Mouse (Mus musculus) intestine, postnatal 0 days (tissue): ENCODE measurements around the gene Ralgapa1. TPM values are rescaled to one million over a fixed set of nuclear protein-coding genes. Genes with fewer than 3 reads are reported as not detected.
"Not testable (repeated sequence)": the region's sequence is repeated elsewhere in the genome, so short reads cannot be mapped to it uniquely, and the experiment has no call there.

Experiments used
- ATAC-seq: fragments of 200-750 bp; cut with Nextera tagmentation; 2 replicates; pipeline ENCODE4 v1.8.0; 2017; ENCODE audit warnings: mild to moderate bottlenecking, moderate TSS enrichment, moderate library complexity
- H3K27ac ChIP-seq: fragments of 300-500 bp; sonication (generic); 2 replicates; pipeline ENCODE4 v1.5.1; 2014; ENCODE audit warnings: mild to moderate bottlenecking, low read depth, low read length, moderate library complexity
- H3K27me3 ChIP-seq: fragments of 300-500 bp; sonication (generic); replicated peaks from 2 replicates; pipeline ENCODE4 v1.6.1; 2014; ENCODE audit warnings: low read length, mixed read lengths; ENCODE audit not compliant: control insufficient read depth, insufficient read depth
- H3K36me3 ChIP-seq: fragments of 300-500 bp; sonication (generic); 2 replicates; pipeline ENCODE4 v1.6.1; 2014; ENCODE audit warnings: mild to moderate bottlenecking, moderate library complexity; ENCODE audit not compliant: control insufficient read depth, insufficient read depth
- H3K4me1 ChIP-seq: fragments of 300-500 bp; sonication (generic); replicated peaks from 2 replicates; pipeline ENCODE4 v1.6.1; 2014; ENCODE audit warnings: antibody characterized with exemption, low read length, mixed read lengths; ENCODE audit not compliant: control insufficient read depth, insufficient read depth
- H3K4me2 ChIP-seq: fragments of 300-500 bp; sonication (generic); replicated peaks from 2 replicates; pipeline ENCODE4 v1.6.1; 2014; ENCODE audit warnings: low read depth, mild to moderate bottlenecking, moderate library complexity
- H3K4me3 ChIP-seq: fragments of 300-500 bp; sonication (generic); 2 replicates; pipeline ENCODE4 v1.5.1; 2014; ENCODE audit warnings: low read depth, low read length
- H3K9ac ChIP-seq: fragments of 300-500 bp; sonication (generic); 2 replicates; pipeline ENCODE4 v1.6.1; 2014; ENCODE audit warnings: mild to moderate bottlenecking, low read depth, low read length
- H3K9me3 ChIP-seq: fragments of 300-500 bp; sonication (generic); 2 replicates; pipeline ENCODE4 v1.6.1; 2016; ENCODE audit warnings: mixed run types; ENCODE audit not compliant: control insufficient read depth
- CTCF ChIP-seq: sonication (generic); IDR thresholded peaks from 2 replicates; pipeline ENCODE4 v1.5.1; 2016; ENCODE audit warnings: low read depth, mild to moderate bottlenecking, control low read depth, antibody characterized with exemption, moderate library complexity
- WGBS: fragments of 180-500 bp; shearing (Covaris S2); extraction: QIAGEN DNeasy Blood & Tissue Kit; methylation state at CpG from one replicate; pipeline ENCODE4 v1.1.7; 2014; 5-methylcytosine and 5-hydroxymethylcytosine counted together
- polyA plus RNA-seq: library from polyadenylated mRNA; unstranded; fragments of >200 nt; fragmentation: Nextera tagmentation; extraction: Ambion mirVana; gene quantifications from 2 replicates; pipeline ENCODE4 v1.2.1, GENCODE M21; 2015

Ralgapa1 gene
- polyA plus RNA-seq, 1 experiment from 2014 or later, result 7.7 TPM

DNA sequence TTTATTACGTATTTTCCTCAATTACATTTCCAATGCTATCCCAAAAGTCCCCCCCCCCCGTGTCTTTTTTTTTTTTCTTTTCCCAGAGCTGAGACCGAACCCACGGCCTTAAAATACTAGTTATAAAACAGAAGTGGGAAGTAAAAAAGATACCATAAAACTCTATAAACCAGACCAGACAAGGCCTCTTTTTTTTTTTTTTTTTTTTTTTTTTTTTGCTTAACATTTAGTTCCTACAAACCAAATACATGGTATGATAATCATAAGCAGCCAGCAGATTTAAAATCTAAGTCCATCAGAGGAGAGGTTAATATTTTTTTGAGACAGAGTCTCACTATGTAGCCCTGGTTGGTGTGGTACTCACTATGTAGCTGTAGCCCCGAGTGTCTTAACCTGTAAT, 4.5 kb downstream of the Ralgapa1 start:
- Histone ChIP-seq H3K27me3 (no peaks in the 10 kb centered on the region), H3K27ac (no peak overlapping the region), H3K4me1 (no peaks in the 10 kb centered on the region), H3K36me3 (no peaks in the 10 kb centered on the region), H3K4me3 (no peak overlapping the region), H3K9ac (no peak overlapping the region), H3K4me2 (no peak overlapping the region), H3K9me3 (no peaks in the 10 kb centered on the region)
- no peak for ATAC-seq
- 80% methylated on average over 5 of the region's 5 CpGs for WGBS
- TF ChIP-seq CTCF, result no peak

DNA sequence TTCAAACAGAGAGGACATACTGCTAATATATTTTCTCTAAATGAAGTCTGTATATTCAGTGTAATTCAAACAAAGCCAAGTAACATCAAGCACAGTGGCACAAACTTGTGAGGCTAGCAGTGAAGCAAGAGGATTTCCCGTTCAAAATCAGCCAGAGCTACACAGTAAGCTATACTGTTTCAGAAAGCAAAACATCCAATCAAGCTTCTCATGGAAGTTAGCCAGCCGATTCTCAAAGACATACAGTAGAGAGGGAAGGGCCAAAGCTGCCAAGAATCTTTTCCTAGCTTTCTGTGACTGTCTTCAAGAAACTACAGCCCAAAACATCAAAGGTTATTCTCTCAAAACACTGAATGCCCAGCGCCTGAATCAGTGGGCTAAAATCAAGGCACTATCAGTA, 15.9 kb downstream of the Ralgapa1 start:
- Histone ChIP-seq H3K9me3 (no peaks in the 10 kb centered on the region), H3K4me3 (no peak overlapping the region), H3K9ac (no peak overlapping the region), H3K27ac (no peak overlapping the region), H3K27me3 (no peaks in the 10 kb centered on the region), H3K4me1 (no peaks in the 10 kb centered on the region), H3K36me3 (no peaks in the 10 kb centered on the region), H3K4me2 (no peak overlapping the region)
- ATAC-seq, result no peak
- WGBS, result 48% methylated on average over 3 of the region's 3 CpGs
- TF ChIP-seq CTCF, result no peak

DNA sequence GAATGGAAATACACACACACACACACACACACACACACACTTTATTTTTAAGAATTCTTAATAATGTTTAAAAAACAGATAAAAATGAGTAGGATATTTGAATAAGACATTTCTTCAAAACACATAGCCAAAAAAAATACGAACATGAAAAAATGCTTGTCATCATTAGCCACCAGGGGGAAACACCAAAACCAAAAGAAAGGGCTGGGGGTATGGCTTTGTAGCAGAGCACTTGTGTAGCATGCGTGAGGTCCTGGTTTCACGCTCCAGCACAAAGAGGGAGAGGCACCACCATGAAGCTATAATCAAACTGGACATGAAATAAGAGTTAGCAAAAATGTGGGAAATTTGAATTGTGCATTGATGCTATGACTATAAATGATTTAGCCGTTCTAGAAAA, 19.8 kb downstream of the Ralgapa1 start:
- Histone ChIP-seq H3K4me3 (no peak overlapping the region), H3K4me1 (no peaks in the 10 kb centered on the region), H3K27me3 (no peaks in the 10 kb centered on the region), H3K36me3 (no peaks in the 10 kb centered on the region), H3K9ac (no peak overlapping the region), H3K27ac (no peak overlapping the region), H3K9me3 (no peaks in the 10 kb centered on the region), H3K4me2 (no peak overlapping the region)
- TF ChIP-seq CTCF, result no peak; the same call in 1 of the 2 replicates
- WGBS, result 85% methylated on average over 4 of the region's 4 CpGs
- ATAC-seq, result no peak

DNA sequence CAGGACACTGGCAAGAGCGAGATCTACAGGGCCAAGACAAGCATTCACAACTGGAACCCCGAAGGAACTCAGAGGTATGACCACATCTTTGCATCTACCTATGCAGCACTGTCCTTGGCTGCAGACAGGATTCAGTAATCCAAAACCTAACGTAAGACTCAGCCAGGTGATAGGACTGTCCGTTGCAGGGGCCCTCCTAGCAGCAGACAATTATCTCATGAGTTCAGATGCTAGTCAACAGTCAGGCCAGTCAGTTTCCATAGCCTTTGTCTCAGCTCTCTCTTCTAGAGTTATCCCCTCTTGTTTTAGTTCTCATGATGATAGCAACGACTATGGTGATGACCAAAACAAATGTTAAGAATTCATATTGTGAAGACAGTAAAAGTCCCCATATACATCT, 20.8 kb downstream of the Ralgapa1 start:
- no peak for ATAC-seq
- no peaks in the 10 kb centered on the region for H3K36me3 ChIP-seq
- H3K9me3 ChIP-seq, result no peaks in the 10 kb centered on the region
- no peak overlapping the region for H3K4me2 ChIP-seq
- TF ChIP-seq CTCF, result no peak
- no peak overlapping the region for H3K4me3 ChIP-seq
- no peaks in the 10 kb centered on the region for H3K4me1 ChIP-seq
- H3K9ac ChIP-seq, result no peak overlapping the region
- 85% methylated on average over 5 of the region's 5 CpGs for WGBS
- no peaks in the 10 kb centered on the region for H3K27me3 ChIP-seq
- no peak overlapping the region for H3K27ac ChIP-seq

DNA sequence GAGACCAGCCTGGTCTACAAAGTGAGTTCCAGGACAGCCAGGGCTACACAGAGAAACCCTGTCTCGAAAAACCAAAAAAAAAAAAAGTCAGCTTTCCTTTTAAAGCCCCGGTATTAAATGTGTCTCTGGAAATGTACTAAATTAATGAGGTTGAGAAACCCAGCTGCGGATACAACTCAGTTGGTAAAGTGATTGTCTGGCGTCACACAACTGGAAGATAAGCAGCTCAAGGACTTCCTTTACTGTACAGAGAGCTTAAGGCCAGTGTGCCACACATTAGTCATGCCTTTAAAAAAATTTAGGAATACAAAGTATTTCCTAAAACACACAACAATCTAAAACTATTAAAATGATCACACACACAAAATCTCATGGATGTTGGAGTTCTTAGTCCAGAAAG, 22.2 kb downstream of the Ralgapa1 start:
- no peak overlapping the region for H3K4me2 ChIP-seq
- ATAC-seq, result no peak
- TF ChIP-seq CTCF, result no peak
- H3K36me3 ChIP-seq, result no peaks in the 10 kb centered on the region
- 78% methylated on average over 4 of the region's 4 CpGs for WGBS
- H3K9ac ChIP-seq, result no peak overlapping the region
- H3K4me3 ChIP-seq, result no peak overlapping the region
- no peaks in the 10 kb centered on the region for H3K4me1 ChIP-seq
- H3K27ac ChIP-seq, result no peak overlapping the region
- no peaks in the 10 kb centered on the region for H3K9me3 ChIP-seq
- no peaks in the 10 kb centered on the region for H3K27me3 ChIP-seq

DNA sequence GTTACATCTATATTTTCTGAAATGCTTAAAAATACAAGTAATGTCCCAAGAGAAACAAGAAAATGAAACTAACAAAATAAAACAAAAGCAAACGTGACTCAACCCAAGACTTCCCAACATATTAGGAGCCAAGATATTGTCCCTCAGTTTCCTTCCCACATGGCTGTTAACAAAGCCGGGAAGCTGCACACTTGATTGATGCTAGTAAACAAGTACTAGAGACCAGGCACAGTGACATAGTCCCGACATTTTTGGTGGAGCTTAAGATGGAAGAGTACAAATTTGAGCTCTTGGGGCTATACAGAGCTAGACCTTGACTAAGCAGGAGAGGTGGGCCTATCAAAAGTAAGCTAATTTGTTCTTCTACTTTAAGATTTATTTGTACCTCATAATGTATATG, 23.9 kb downstream of the Ralgapa1 start:
- no peak for ATAC-seq
- Histone ChIP-seq H3K36me3 (no peaks in the 10 kb centered on the region), H3K4me3 (no peak overlapping the region), H3K4me2 (no peak overlapping the region), H3K9me3 (no peaks in the 10 kb centered on the region), H3K4me1 (no peaks in the 10 kb centered on the region), H3K27me3 (no peaks in the 10 kb centered on the region), H3K9ac (no peak overlapping the region), H3K27ac (no peak overlapping the region)
- 81% methylated on average over 3 of the region's 3 CpGs for WGBS
- no peak for TF ChIP-seq CTCF

DNA sequence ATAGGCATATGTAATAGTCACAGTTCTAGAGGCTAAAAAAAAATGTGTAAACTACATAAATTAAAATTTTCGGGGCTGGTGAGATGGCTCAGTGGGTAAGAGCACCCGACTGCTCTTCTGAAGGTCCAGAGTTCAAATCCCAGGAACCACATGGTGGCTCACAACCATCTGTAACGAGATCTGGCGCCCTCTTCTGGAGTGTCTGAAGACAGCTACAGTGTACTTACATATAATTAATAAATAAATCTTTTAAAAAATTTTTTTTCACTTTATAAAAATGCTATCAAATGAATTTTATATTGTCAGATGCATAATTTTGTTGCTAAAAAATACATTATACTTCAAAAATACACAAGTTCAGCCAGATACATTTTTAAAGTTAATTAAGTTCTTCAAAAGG, 26.5 kb downstream of the Ralgapa1 start:
- not testable (repeated sequence) for H3K4me1 ChIP-seq, H3K27ac ChIP-seq, H3K36me3 ChIP-seq, ATAC-seq, H3K9me3 ChIP-seq, H3K4me3 ChIP-seq, H3K4me2 ChIP-seq, H3K9ac ChIP-seq, H3K27me3 ChIP-seq
- 83% methylated on average over 4 of the region's 4 CpGs for WGBS
